ENCODE assay signal across 9 mouse cellular contexts in the genomic region with DNA sequence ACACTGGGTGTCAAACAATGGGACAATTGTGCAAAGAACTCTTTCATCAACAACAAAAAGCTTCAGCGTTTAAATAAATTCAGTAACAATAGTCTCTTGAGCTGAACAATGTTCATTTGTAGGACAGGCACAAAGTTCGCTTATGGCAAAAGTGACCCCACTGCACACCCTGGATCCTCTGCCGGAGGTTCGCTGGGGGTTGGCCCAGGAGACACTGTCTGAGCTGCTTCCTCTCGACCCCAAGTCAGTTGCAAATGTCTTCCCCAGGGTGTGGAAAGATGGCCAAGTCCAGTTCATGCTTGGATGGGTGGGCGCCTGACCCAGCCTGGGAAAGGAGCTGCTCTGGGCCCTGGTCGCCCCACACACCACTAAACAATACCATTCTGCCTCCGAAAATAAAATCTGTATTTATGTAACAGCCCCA. TPM values are rescaled to one million over a fixed set of nuclear protein-coding genes. Genes with fewer than 3 reads are reported as not detected.
DNase-seq lines count a peak whose midpoint lies in the region; ATAC-seq and TF ChIP-seq lines count a peak whose summit lies in the region.
"Had no signal": no experiment of that assay in that cellular context is flagged by ENCODE, and none has a peak within 500 bp of the region (broad histone marks: within the 10 kb centered on the region; RNA-seq: fewer than 3 reads in every experiment).

No protein-coding gene starts in this region.

- 8% methylated on average over 8 of the region's 8 CpGs for WGBS in forebrain, embryonic 13.5 days
- WGBS in intestine, postnatal 0 days = 23% methylated on average over 8 of the region's 8 CpGs
- WGBS in liver, embryonic 16.5 days (ENCODE audit: insufficient replicate concordance) = 36% methylated on average over 8 of the region's 8 CpGs

- H3K36me3 ChIP-seq in forebrain, embryonic 13.5 days (ENCODE audit: poor library complexity, severe bottlenecking) = no peaks in the 10 kb centered on the region
- H3K36me3 ChIP-seq in intestine, postnatal 0 days (ENCODE audit: control insufficient read depth, insufficient read depth) = no peaks in the 10 kb centered on the region
- no peaks in the 10 kb centered on the region for H3K36me3 ChIP-seq in liver, embryonic 16.5 days (ENCODE audit: control insufficient read depth, insufficient read depth)

- H3K4me2 ChIP-seq in forebrain, embryonic 13.5 days = peak overlapping the region; percentile 73
- H3K4me2 ChIP-seq in intestine, postnatal 0 days (replicated peaks; ENCODE audit: low read depth) = peak overlapping the region; percentile 96
- H3K4me2 ChIP-seq in liver, embryonic 16.5 days (ENCODE audit: low read depth, low read length) = peak overlapping the region; percentile 74

- no peak for TF ChIP-seq CTCF in intestine, postnatal 0 days (IDR thresholded peaks at IDR 0.05; ENCODE audit: low read depth)

- H3K4me1 ChIP-seq in forebrain, embryonic 13.5 days = peaks cover 44% of the 10 kb centered on the region
- H3K4me1 ChIP-seq in intestine, postnatal 0 days (replicated peaks; ENCODE audit: control insufficient read depth, insufficient read depth, low read length) = peaks cover 13% of the 10 kb centered on the region; the same call in 1 of the 2 replicates
- H3K4me1 ChIP-seq in liver, embryonic 16.5 days (ENCODE audit: control insufficient read depth, low read depth, low read length) = peaks cover 16% of the 10 kb centered on the region

- no peaks in the 10 kb centered on the region for H3K27me3 ChIP-seq in forebrain, embryonic 13.5 days
- no peaks in the 10 kb centered on the region for H3K27me3 ChIP-seq in intestine, postnatal 0 days (replicated peaks; ENCODE audit: control insufficient read depth, insufficient read depth, low read length)
- H3K27me3 ChIP-seq in liver, embryonic 16.5 days (ENCODE audit: control insufficient read depth, insufficient read depth, low read depth, low read length) = peaks cover 14% of the 10 kb centered on the region
- H3K27me3 ChIP-seq: Patski had no signal

- ATAC-seq in forebrain, embryonic 13.5 days = no peak
- no peak for ATAC-seq in intestine, postnatal 0 days
- ATAC-seq in liver, embryonic 16.5 days (ENCODE audit: low read depth) = no peak
- ATAC-seq: Patski had no signal

- peak overlapping the region; percentile 100; the same call in 1 of the 2 replicates for H3K27ac ChIP-seq in forebrain, embryonic 13.5 days
- H3K27ac ChIP-seq in intestine, postnatal 0 days (ENCODE audit: low read depth, low read length) = 0 out of 2 replicates have a peak overlapping the region, but pooled peaks have one; percentile 99
- peak overlapping the region; percentile 86; the same call in 1 of the 2 replicates for H3K27ac ChIP-seq in liver, embryonic 16.5 days (ENCODE audit: low read length)

- H3K4me3 ChIP-seq in forebrain, embryonic 13.5 days = peak overlapping the region; percentile 86
- peak overlapping the region; percentile 90 for H3K4me3 ChIP-seq in intestine, postnatal 0 days (ENCODE audit: low read depth, low read length)
- H3K4me3 ChIP-seq in liver, embryonic 16.5 days (ENCODE audit: low read depth, low read length) = peak overlapping the region; percentile 66

- peak overlapping the region; percentile 98 for H3K9ac ChIP-seq in forebrain, embryonic 13.5 days
- H3K9ac ChIP-seq in intestine, postnatal 0 days (ENCODE audit: low read depth, low read length) = peak overlapping the region; percentile 98
- H3K9ac ChIP-seq in liver, embryonic 16.5 days (ENCODE audit: low read depth, low read length) = peak overlapping the region; percentile 51; the same call in 1 of the 2 replicates

- no peaks in the 10 kb centered on the region for H3K9me3 ChIP-seq in forebrain, embryonic 13.5 days (replicated peaks)
- no peaks in the 10 kb centered on the region for H3K9me3 ChIP-seq in intestine, postnatal 0 days (ENCODE audit: control insufficient read depth)
- H3K9me3 ChIP-seq in liver, embryonic 16.5 days (replicated peaks; ENCODE audit: control insufficient read depth, low read length) = no peaks in the 10 kb centered on the region

- intact Hi-C loops in gastrocnemius, postnatal 14 days (cut with DNase I; ENCODE audit: low total_unique reads) = no loop called here

- peak; percentile 18 for DNase-seq in gastrocnemius, postnatal 14 days
- no peak for DNase-seq in gastrocnemius, adult 18-20 months (ENCODE audit: low spot score)
- DNase-seq in adipocyte (ENCODE audit: low spot score) = peak; percentile 50
- peak; percentile 63 for DNase-seq in telencephalon, adult 2 months (ENCODE audit: low read depth, low spot score)
- DNase-seq in ovary, postnatal 14 days (ENCODE audit: low spot score) = no peak

RNA-seq across cellular contexts. Expression of gene Rhob, which starts 1.6 kb away (rescaled TPM):
- 10 to 100 TPM; 59.5 to 96.2 TPM for total RNA-seq in gastrocnemius, postnatal 14 days (2021)
- 10 to 100 TPM; 43.6 to 79.2 TPM for total RNA-seq in gastrocnemius, adult 18-20 months (2021)
- 40.4 and 42.3 TPM in 2 replicates for polyA plus RNA-seq in forebrain, embryonic 13.5 days (2015; fragmentation: Nextera tagmentation; extraction: Ambion mirVana)
- polyA plus RNA-seq in intestine, postnatal 0 days (2015; fragmentation: Nextera tagmentation; extraction: Ambion mirVana) = 28.8 and 29.7 TPM in 2 replicates
- 6.1 and 7.1 TPM in 2 replicates for polyA plus RNA-seq in liver, embryonic 16.5 days (2015; fragmentation: Nextera tagmentation; extraction: Ambion mirVana)

Comparison
In these comparisons a context has a peak if more than half of its experiments do, and no peak if none do; other contexts are left out.
1. DNase-seq: peak in gastrocnemius, postnatal 14 days (single experiment), adipocyte (single experiment) and telencephalon, adult 2 months (single experiment); none in gastrocnemius, adult 18-20 months (single experiment) and ovary, postnatal 14 days (single experiment).
2. Peak in every context shown above with its lines, with median percentiles within 50 percentile points of each other: H3K27ac ChIP-seq, H3K4me2 ChIP-seq, H3K4me3 ChIP-seq and H3K9ac ChIP-seq.